Mouse (Mus musculus) heart, adult 2 months (tissue): ENCODE data around the gene 4930548H24Rik. TPM values are rescaled to one million over a fixed set of nuclear protein-coding genes. Genes with fewer than 3 reads are reported as not detected.
A peak's percentile ranks its signal among the peaks of the same experiment; 100 is the strongest.

Experiments used
- DNase-seq, 2 experiments: peaks; one replicate each; pipeline ENCODE4 v3.0.0; 2021
- H3K27ac ChIP-seq: fragments of 200-600 bp; 2 replicates; pipeline ENCODE4 v1.8.1; 2022
- H3K27me3 ChIP-seq: fragments of 200-500 bp; 2 replicates; pipeline ENCODE4 v1.6.1; 2012; ENCODE audit warnings: mild to moderate bottlenecking, low read length, inconsistent platforms, mixed read lengths; ENCODE audit not compliant: control insufficient read depth, insufficient read depth
- H3K36me3 ChIP-seq: fragments of 200-500 bp; 2 replicates; pipeline ENCODE4 v1.6.1; 2012; ENCODE audit warnings: low read length, inconsistent platforms; ENCODE audit not compliant: control insufficient read depth, insufficient read depth
- H3K4me1 ChIP-seq: fragments of 200-500 bp; 2 replicates; pipeline ENCODE4 v1.6.1; 2011; ENCODE audit warnings: low read length; ENCODE audit not compliant: control insufficient read depth, insufficient read depth
- H3K4me3 ChIP-seq: fragments of 200-600 bp; 2 replicates; pipeline ENCODE4 v1.8.1; 2022
- H3K79me2 ChIP-seq: fragments of 200-500 bp; replicated peaks from 2 replicates; pipeline ENCODE4 v1.6.1; 2012; ENCODE audit warnings: mild to moderate bottlenecking, inconsistent platforms, low read length, moderate library complexity, mixed read lengths; ENCODE audit not compliant: control insufficient read depth, insufficient read depth
- H3K9ac ChIP-seq: fragments of 200-500 bp; 2 replicates; pipeline ENCODE4 v1.6.1; 2012; ENCODE audit warnings: low read depth, mild to moderate bottlenecking, control low read depth, inconsistent platforms, low read length, mixed read lengths
- CTCF ChIP-seq: fragments of 200-600 bp; IDR thresholded peaks from 2 replicates; pipeline ENCODE4 v1.8.1; 2022; ENCODE audit warnings: antibody characterized with exemption, mild to moderate bottlenecking, moderate library complexity
- EP300 ChIP-seq: fragments of 200-500 bp; IDR thresholded peaks from 2 replicates; pipeline ENCODE4 v1.6.1; 2011; ENCODE audit warnings: low read depth, low read length, control low read depth; ENCODE audit not compliant: insufficient read depth
- POLR2A ChIP-seq: fragments of 200-500 bp; IDR thresholded peaks from 2 replicates; pipeline ENCODE4 v1.6.1; 2011; ENCODE audit warnings: mild to moderate bottlenecking, low read depth, low read length, control low read depth; ENCODE audit not compliant: insufficient read depth
- WGBS: fragments of 180-500 bp; shearing (Covaris S2); methylation state at CpG from one replicate; pipeline ENCODE4 v1.1.7; 2018; 5-methylcytosine and 5-hydroxymethylcytosine counted together
- intact Hi-C: fragments of 180-260 bp; cut with DNase I; formaldehyde crosslinking; loops from one replicate; pipeline ENCODE4 v1.15.1; 2025
- polyA plus RNA-seq: library from polyadenylated mRNA; depleted of rRNA; stranded (reverse); fragments of >200 nt; gene quantifications from 2 replicates; pipeline ENCODE4 v1.2.3, GENCODE M21; 2012
- total RNA-seq, 2 experiments: library from RNA; stranded (reverse); gene quantifications; 2 replicates each; pipeline ENCODE4 v1.2.3; 2021

Gene 4930548H24Rik
- total and polyA plus RNA-seq, 3 experiments = not detected

DNA sequence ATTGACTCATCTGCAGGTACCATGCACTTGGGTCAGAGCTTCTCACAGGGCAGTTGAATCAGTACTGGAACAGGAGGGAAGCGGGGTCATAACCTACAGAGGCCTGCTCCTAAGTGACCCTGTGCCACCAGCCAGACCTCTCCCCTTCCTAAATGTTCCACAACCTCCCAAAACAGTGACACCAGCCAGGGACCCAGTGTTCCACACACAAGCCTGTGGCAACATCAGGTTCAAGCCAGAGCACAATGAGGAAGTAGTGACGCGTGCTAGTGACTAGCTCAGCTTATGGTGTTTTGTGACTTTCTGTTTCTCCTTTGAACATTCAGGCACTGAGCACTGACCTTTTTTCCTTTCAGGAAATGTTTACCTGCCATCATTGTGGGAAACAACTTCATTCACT, 17.7 kb upstream of the 4930548H24Rik start:
- H3K4me1 ChIP-seq = no peaks in the 10 kb centered on the region; the same call in 1 of the 2 replicates
- no peaks in the 10 kb centered on the region for H3K27me3 ChIP-seq
- 71% methylated on average over 3 of the region's 3 CpGs for WGBS
- no peak overlapping the region for H3K4me3 ChIP-seq
- no peak overlapping the region for H3K9ac ChIP-seq
- no peaks in the 10 kb centered on the region; the same call in 1 of the 2 replicates for H3K36me3 ChIP-seq
- no peak overlapping the region for H3K27ac ChIP-seq
- peak in 1 of 2 experiments; percentile 18 for DNase-seq
- no peaks in the 10 kb centered on the region for H3K79me2 ChIP-seq
- intact Hi-C loops = no loop called here
- TF ChIP-seq EP300 = no peak
- no peak for TF ChIP-seq CTCF
- no peak for TF ChIP-seq POLR2A

DNA sequence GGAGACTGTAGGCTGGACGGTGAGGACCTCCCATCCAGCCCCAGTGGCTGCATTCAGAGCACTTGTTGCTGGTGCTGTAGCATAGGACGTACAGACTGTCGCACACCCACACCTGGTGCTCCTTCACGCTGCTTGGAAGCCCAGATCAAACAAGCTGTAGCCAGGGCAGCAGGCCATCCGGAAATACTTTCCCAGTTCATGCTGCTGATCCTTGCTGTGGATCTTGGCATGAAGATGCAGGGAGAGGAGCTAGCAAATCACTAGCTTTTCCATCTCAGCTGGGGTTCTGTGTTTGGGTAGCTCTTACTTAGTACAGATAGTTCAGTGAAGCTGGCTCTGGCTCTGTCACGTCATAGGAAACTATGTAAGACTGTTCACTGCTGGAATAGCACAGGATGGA, 15.8 kb upstream of the 4930548H24Rik start:
- Histone ChIP-seq H3K9ac (no peak overlapping the region), H3K36me3 (no peaks in the 10 kb centered on the region; the same call in 1 of the 2 replicates), H3K4me3 (no peak overlapping the region), H3K27ac (no peak overlapping the region), H3K4me1 (no peaks in the 10 kb centered on the region; the same call in 1 of the 2 replicates), H3K79me2 (no peaks in the 10 kb centered on the region), H3K27me3 (no peaks in the 10 kb centered on the region)
- WGBS = 87% methylated on average over 6 of the region's 6 CpGs
- no peak for TF ChIP-seq CTCF
- no peak for TF ChIP-seq POLR2A
- no peak for TF ChIP-seq EP300
- intact Hi-C loops = no loop called here
- DNase-seq = no peak

GRCm38 (mm10) chr5:31470334-31470733, 15.2 kb upstream of the 4930548H24Rik start:
- 47% methylated on average over 7 of the region's 7 CpGs for WGBS

GRCm38 (mm10) chr5:31480536-31480935, 5.0 kb upstream of the 4930548H24Rik start:
- no peak for DNase-seq
- H3K27me3 ChIP-seq = no peaks in the 10 kb centered on the region
- TF ChIP-seq CTCF (no peak), EP300 (no peak), POLR2A (no peak)
- WGBS = 91% methylated on average over 4 of the region's 4 CpGs
- H3K27ac ChIP-seq = no peak overlapping the region
- no peak overlapping the region for H3K9ac ChIP-seq
- H3K4me1 ChIP-seq = no peaks in the 10 kb centered on the region
- no peak overlapping the region for H3K4me3 ChIP-seq
- H3K36me3 ChIP-seq = no peaks in the 10 kb centered on the region
- intact Hi-C loops = no loop called here
- H3K79me2 ChIP-seq = no peaks in the 10 kb centered on the region

More at GRCm38 (mm10) chr5:31470334-31470733, 15.2 kb upstream of the 4930548H24Rik start:
- no peaks in the 10 kb centered on the region for H3K27me3 ChIP-seq
- H3K4me3 ChIP-seq = no peak overlapping the region
- intact Hi-C loops = no loop called here
- no peak overlapping the region for H3K9ac ChIP-seq
- no peaks in the 10 kb centered on the region for H3K79me2 ChIP-seq
- H3K27ac ChIP-seq = no peak overlapping the region
- TF ChIP-seq CTCF (peak; percentile 80), POLR2A (no peak)
- H3K4me1 ChIP-seq = no peaks in the 10 kb centered on the region; the same call in 1 of the 2 replicates
- DNase-seq = peak; percentile 32 to 57
- H3K36me3 ChIP-seq = no peaks in the 10 kb centered on the region; the same call in 1 of the 2 replicates

DNA sequence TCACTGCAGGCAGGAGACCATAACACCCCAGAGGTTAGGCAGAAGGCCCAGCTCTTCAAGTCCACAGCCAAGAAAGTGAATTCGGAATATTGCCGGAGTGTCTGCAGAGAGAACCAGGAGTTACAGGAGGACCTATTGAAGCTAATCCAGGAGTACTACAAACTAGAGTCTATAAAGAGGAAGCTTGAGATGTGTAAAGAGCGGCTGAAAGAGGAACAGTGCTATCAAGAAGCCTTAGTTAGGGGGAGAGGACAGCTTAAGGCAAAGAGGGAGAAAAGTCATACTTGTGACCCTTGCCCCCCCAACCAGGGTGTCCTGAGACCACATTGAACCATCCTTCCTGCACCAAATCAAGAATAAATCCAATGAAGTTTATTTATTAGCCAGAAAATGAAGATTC, 2.3 kb downstream of the 4930548H24Rik start:
- H3K4me3 ChIP-seq = no peak overlapping the region
- H3K9ac ChIP-seq = no peak overlapping the region
- no peaks in the 10 kb centered on the region for H3K79me2 ChIP-seq
- DNase-seq = no peak
- H3K27me3 ChIP-seq = no peaks in the 10 kb centered on the region
- 89% methylated on average over 3 of the region's 3 CpGs for WGBS
- H3K27ac ChIP-seq = no peak overlapping the region
- TF ChIP-seq POLR2A (no peak), CTCF (no peak), EP300 (no peak)
- H3K4me1 ChIP-seq = no peaks in the 10 kb centered on the region
- H3K36me3 ChIP-seq = no peaks in the 10 kb centered on the region
- intact Hi-C loops = no loop called here

- no peaks in the 10 kb centered on the region for H3K36me3 ChIP-seq
- H3K9ac ChIP-seq = no peak overlapping the region
- no peaks in the 10 kb centered on the region for H3K4me1 ChIP-seq
- no peak overlapping the region for H3K4me3 ChIP-seq
- no peaks in the 10 kb centered on the region for H3K79me2 ChIP-seq
- DNase-seq = no peak
- no peaks in the 10 kb centered on the region for H3K27me3 ChIP-seq
- 52% methylated on average over 7 of the region's 7 CpGs for WGBS
- intact Hi-C loops = no loop called here
- H3K27ac ChIP-seq = no peak overlapping the region
- TF ChIP-seq EP300 (no peak), POLR2A (no peak), CTCF (no peak)
Observed at GRCm38 (mm10) chr5:31489116-31489769, 3.7 kb downstream of the 4930548H24Rik start.
